ENCODE assay signal across 9 mouse cellular contexts in the genomic region with DNA sequence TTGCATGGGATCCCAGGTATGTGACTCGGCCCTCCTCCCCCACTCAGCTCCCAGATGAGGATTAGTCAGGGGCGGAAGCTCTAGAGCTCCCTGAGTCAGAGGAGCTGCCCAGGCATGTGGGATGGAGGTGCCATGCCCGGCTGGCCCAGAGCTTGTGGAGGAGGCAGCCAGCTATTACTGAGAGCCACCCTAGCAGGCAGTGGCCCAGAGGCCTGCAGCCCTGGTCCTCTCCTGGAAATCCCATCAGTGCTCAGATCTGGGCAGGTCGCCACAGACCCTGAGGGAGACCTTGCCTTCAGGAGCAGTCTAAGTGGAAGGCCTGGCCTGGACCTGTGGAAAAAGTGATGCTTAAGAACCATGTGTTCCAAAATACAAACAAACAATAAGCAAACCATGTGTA. TPM values are rescaled to one million over a fixed set of nuclear protein-coding genes. Genes with fewer than 3 reads are reported as not detected.
DNase-seq lines count a peak whose midpoint lies in the region; ATAC-seq and TF ChIP-seq lines count a peak whose summit lies in the region.
"Had no signal": no experiment of that assay in that cellular context is flagged by ENCODE, and none has a peak within 500 bp of the region (broad histone marks: within the 10 kb centered on the region; RNA-seq: fewer than 3 reads in every experiment).

No protein-coding gene starts in this region.

- H3K4me2 ChIP-seq in kidney, postnatal 0 days (ENCODE audit: low read length): no peak overlapping the region
- no peak overlapping the region; the same call in 1 of the 2 replicates for H3K4me2 ChIP-seq in heart, embryonic 13.5 days
- H3K4me2 ChIP-seq in hindbrain, embryonic 11.5 days (replicated peaks; ENCODE audit: low read depth, low read length): no peak overlapping the region

- in situ Hi-C loops in ES-E14 (cut with MboI; ENCODE audit: low sequenced_read_pairs in 2 of 2, unreplicated experiment in 2 of 2): no loop called here

- no peak overlapping the region for H3K9ac ChIP-seq in kidney, postnatal 0 days (ENCODE audit: low read depth, low read length)
- no peak overlapping the region for H3K9ac ChIP-seq in ES-E14 (ENCODE audit: insufficient read depth, low read depth, low read length, poor library complexity, severe bottlenecking)
- peak overlapping the region; percentile 12; the same call in 1 of the 2 replicates for H3K9ac ChIP-seq in heart, embryonic 13.5 days
- no peak overlapping the region for H3K9ac ChIP-seq in hindbrain, embryonic 11.5 days (ENCODE audit: low read depth, low read length)

- H3K4me1 ChIP-seq in kidney, postnatal 0 days (replicated peaks; ENCODE audit: insufficient read depth, low read length): peaks cover 29% of the 10 kb centered on the region; the same call in 1 of the 2 replicates
- peaks cover 5 to 40% of the 10 kb centered on the region in 2 experiments; a peak in 3 of 4 replicates for H3K4me1 ChIP-seq in ES-E14 (ENCODE audit: control insufficient read depth in 2 of 2, insufficient read depth in 2 of 2, low read length in 2 of 2, poor library complexity in 1 of 2)
- peaks cover 67% of the 10 kb centered on the region for H3K4me1 ChIP-seq in brown adipose tissue, adult 24 weeks (ENCODE audit: control insufficient read depth, insufficient read depth, insufficient read length, low read length)
- H3K4me1 ChIP-seq in heart, embryonic 13.5 days: peaks cover 64% of the 10 kb centered on the region
- no peaks in the 10 kb centered on the region for H3K4me1 ChIP-seq in hindbrain, embryonic 11.5 days (replicated peaks; ENCODE audit: control insufficient read depth, insufficient read depth, low read length)

- H3K27ac ChIP-seq in kidney, postnatal 0 days: peak overlapping the region; percentile 4; the same call in 1 of the 2 replicates
- 0 out of 2 replicates have a peak overlapping the region, but pooled peaks have one; percentile 10 for H3K27ac ChIP-seq in ES-E14 (ENCODE audit: insufficient read depth, low read depth, low read length, poor library complexity, severe bottlenecking)
- H3K27ac ChIP-seq in brown adipose tissue, adult 24 weeks (replicated peaks; ENCODE audit: low read depth, low read length): peak overlapping the region; percentile 76
- H3K27ac ChIP-seq in heart, embryonic 13.5 days (replicated peaks): peak overlapping the region; percentile 74
- no peak overlapping the region for H3K27ac ChIP-seq in hindbrain, embryonic 11.5 days (ENCODE audit: low read depth, low read length)

- DNase-seq in kidney, postnatal 0 days (ENCODE audit: low spot score): no peak
- DNase-seq in kidney, postnatal 14 days: no peak
- no peak for DNase-seq in ES-E14 (ENCODE audit: low read depth, low spot score)
- DNase-seq in hindbrain, embryonic 11.5 days (ENCODE audit: low spot score): no peak
- no peak for DNase-seq in frontal cortex, postnatal 14 days (ENCODE audit: low spot score in 2 of 2)
- no peak for DNase-seq in lung, postnatal 4 days
- DNase-seq: cerebellum, adult 8-10 months had no signal

- peak; percentile 33; the same call in 1 of the 2 replicates for ATAC-seq in kidney, postnatal 0 days (replicated peaks; ENCODE audit: low FRiP score, low read depth)
- no peak for ATAC-seq in heart, embryonic 13.5 days (ENCODE audit: extremely low read depth, insufficient number of reproducible peaks, low FRiP score, low TSS enrichment)
- no peak for ATAC-seq in hindbrain, embryonic 11.5 days (ENCODE audit: low FRiP score)

- 63% methylated on average over 4 of the region's 4 CpGs for WGBS in kidney, postnatal 0 days
- 43% methylated on average over 4 of the region's 4 CpGs for WGBS in heart, embryonic 13.5 days
- 78% methylated on average over 4 of the region's 4 CpGs for WGBS in hindbrain, embryonic 11.5 days

- H3K27me3 ChIP-seq in kidney, postnatal 0 days (ENCODE audit: insufficient read depth, low read length): no peaks in the 10 kb centered on the region
- peaks cover 10% of the 10 kb centered on the region for H3K27me3 ChIP-seq in heart, embryonic 13.5 days (replicated peaks)
- H3K27me3 ChIP-seq in hindbrain, embryonic 11.5 days (ENCODE audit: control insufficient read depth, insufficient read depth, low read length): no peaks in the 10 kb centered on the region

- H3K9me3 ChIP-seq in kidney, postnatal 0 days (replicated peaks; ENCODE audit: low read length): no peaks in the 10 kb centered on the region
- no peaks in the 10 kb centered on the region for H3K9me3 ChIP-seq in ES-E14 (ENCODE audit: control insufficient read depth, insufficient read depth, low read depth, low read length)
- no peaks in the 10 kb centered on the region for H3K9me3 ChIP-seq in heart, embryonic 13.5 days
- no peaks in the 10 kb centered on the region for H3K9me3 ChIP-seq in hindbrain, embryonic 11.5 days (ENCODE audit: control insufficient read depth, low read length)

- no peak for TF ChIP-seq CTCF in kidney, postnatal 0 days (IDR thresholded peaks at IDR 0.05; ENCODE audit: low read depth)

- H3K36me3 ChIP-seq in kidney, postnatal 0 days (ENCODE audit: insufficient read depth, low read length): no peaks in the 10 kb centered on the region
- H3K36me3 ChIP-seq in ES-E14 (ENCODE audit: control insufficient read depth, insufficient read depth, low read length, poor library complexity, severe bottlenecking): no peaks in the 10 kb centered on the region; the same call in 1 of the 2 replicates
- 0 out of 2 replicates have a peak, but pooled peaks cover 6% of the 10 kb centered on the region for H3K36me3 ChIP-seq in heart, embryonic 13.5 days
- no peaks in the 10 kb centered on the region for H3K36me3 ChIP-seq in hindbrain, embryonic 11.5 days (ENCODE audit: control insufficient read depth, insufficient read depth, low read length)

- no peak overlapping the region for H3K4me3 ChIP-seq in kidney, postnatal 0 days (replicated peaks; ENCODE audit: low read depth, low read length)
- H3K4me3 ChIP-seq in ES-E14 (ENCODE audit: insufficient read depth in 1 of 2, low read depth in 1 of 2, low read length in 2 of 2, poor library complexity in 1 of 2, severe bottlenecking in 1 of 2): no peak overlapping the region
- H3K4me3 ChIP-seq in brown adipose tissue, adult 24 weeks (ENCODE audit: insufficient read depth, low read depth, low read length): no peak overlapping the region
- H3K4me3 ChIP-seq in heart, embryonic 13.5 days: no peak overlapping the region
- H3K4me3 ChIP-seq in hindbrain, embryonic 11.5 days (ENCODE audit: low read depth, low read length): no peak overlapping the region

TF ChIP-seq in ES-E14, 5 proteins besides CTCF, POLR2A, EP300 and RAD21:
- TF ChIP-seq ZC3H11A (IDR thresholded peaks at IDR 0.05; ENCODE audit: borderline replicate concordance, low read depth, low read length) (no peak), CHD2 (IDR thresholded peaks at IDR 0.05; ENCODE audit: low read depth, low read length) (no peak), HCFC1 (IDR thresholded peaks at IDR 0.05; ENCODE audit: borderline replicate concordance, insufficient read depth, low read length) (no peak), ZNF384 (IDR thresholded peaks at IDR 0.05; ENCODE audit: low read depth, low read length) (no peak), MAFK (IDR thresholded peaks at IDR 0.05; ENCODE audit: insufficient read depth, low read depth, low read length) (no peak)

RNA-seq across cellular contexts. Expression of a gene that starts 7.0 kb away (rescaled TPM):
- 2.5 and 3.8 TPM in 2 replicates for polyA plus RNA-seq in kidney, postnatal 0 days (2015; fragmentation: Nextera tagmentation; extraction: Ambion mirVana)
- total RNA-seq in ES-E14 (2012; rRNA removed): 17.8 and 21.0 TPM in 2 replicates
- 12.9 and 13.5 TPM in 2 replicates for polyA plus RNA-seq in brown adipose tissue, adult 24 weeks (2012; ENCODE audit: insufficient read depth, insufficient read length, missing spikeins)
- polyA plus RNA-seq in heart, embryonic 13.5 days (2015; fragmentation: Nextera tagmentation; extraction: Ambion mirVana): 3.2 TPM in 2 replicates
- polyA plus RNA-seq in hindbrain, embryonic 11.5 days (2014; fragmentation: Nextera tagmentation; extraction: Ambion mirVana): 1.2 and 1.4 TPM in 2 replicates

RNA-seq across cellular contexts. Expression of a gene that starts 24.2 kb away (rescaled TPM):
- 13.4 and 14.5 TPM in 2 replicates for polyA plus RNA-seq in kidney, postnatal 0 days (2015; fragmentation: Nextera tagmentation; extraction: Ambion mirVana)
- 2.0 and 2.4 TPM in 2 replicates for total RNA-seq in ES-E14 (2012; rRNA removed)
- 34.5 and 46.5 TPM in 2 replicates for polyA plus RNA-seq in brown adipose tissue, adult 24 weeks (2012; ENCODE audit: insufficient read depth, insufficient read length, missing spikeins)
- polyA plus RNA-seq in heart, embryonic 13.5 days (2015; fragmentation: Nextera tagmentation; extraction: Ambion mirVana): 69.3 and 83.9 TPM in 2 replicates
- polyA plus RNA-seq in hindbrain, embryonic 11.5 days (2014; fragmentation: Nextera tagmentation; extraction: Ambion mirVana): 2.1 and 2.6 TPM in 2 replicates

RNA-seq across cellular contexts. Expression of a gene that starts 48.9 kb away (rescaled TPM):
- polyA plus RNA-seq in kidney, postnatal 0 days (2015; fragmentation: Nextera tagmentation; extraction: Ambion mirVana): 202 and 209 TPM in 2 replicates
- total RNA-seq in ES-E14 (2012; rRNA removed): 301 and 355 TPM in 2 replicates
- 36.7 and 42.7 TPM in 2 replicates for polyA plus RNA-seq in brown adipose tissue, adult 24 weeks (2012; ENCODE audit: insufficient read depth, insufficient read length, missing spikeins)
- 129 and 149 TPM in 2 replicates for polyA plus RNA-seq in heart, embryonic 13.5 days (2015; fragmentation: Nextera tagmentation; extraction: Ambion mirVana)
- 178 and 182 TPM in 2 replicates for polyA plus RNA-seq in hindbrain, embryonic 11.5 days (2014; fragmentation: Nextera tagmentation; extraction: Ambion mirVana)
